Mouse (Mus musculus): ENCODE results near the gene Srgap2. TPM values are rescaled to one million over a fixed set of nuclear protein-coding genes. Genes with fewer than 3 reads are reported as not detected.

Gene Srgap2
- polyA plus RNA-seq, 1 experiment from 2014 or later: 17.1 TPM

- no peak overlapping the region for H3K9ac ChIP-seq (replicated peaks)
- 53% methylated on average over 4 of the region's 4 CpGs for WGBS
- no peaks in the 10 kb centered on the region for H3K27me3 ChIP-seq
- peaks cover 6% of the 10 kb centered on the region; the same call in 1 of the 2 replicates for H3K4me1 ChIP-seq (replicated peaks)
- H3K9me3 ChIP-seq: no peaks in the 10 kb centered on the region
- no peak for ATAC-seq (ENCODE audit: insufficient number of reproducible peaks, insufficient read depth, low FRiP score, low TSS enrichment, low read depth)
- H3K4me3 ChIP-seq (replicated peaks): no peak overlapping the region
- H3K4me2 ChIP-seq: no peak overlapping the region
- H3K36me3 ChIP-seq: no peaks in the 10 kb centered on the region
- H3K27ac ChIP-seq: no peak overlapping the region
These were observed 35.6 kb downstream of the Srgap2 start for GRCm38 (mm10) chr1:131491579-131491978.

GRCm38 (mm10) chr1:131489312-131489711, 37.8 kb downstream of the Srgap2 start:
- Histone ChIP-seq H3K9ac (replicated peaks) (no peak overlapping the region), H3K27me3 (no peaks in the 10 kb centered on the region), H3K9me3 (no peaks in the 10 kb centered on the region), H3K4me2 (no peak overlapping the region), H3K4me1 (replicated peaks) (0 out of 2 replicates have a peak, but pooled peaks cover 6% of the 10 kb centered on the region), H3K36me3 (no peaks in the 10 kb centered on the region), H3K27ac (no peak overlapping the region), H3K4me3 (replicated peaks) (no peak overlapping the region)
- ATAC-seq (ENCODE audit: insufficient number of reproducible peaks, insufficient read depth, low FRiP score, low TSS enrichment, low read depth): no peak
- WGBS: 93% methylated on average over 3 of the region's 3 CpGs

GRCm38 (mm10) chr1:131486094-131486850, 40.9 kb downstream of the Srgap2 start:
- ATAC-seq (ENCODE audit: insufficient number of reproducible peaks, insufficient read depth, low FRiP score, low TSS enrichment, low read depth): no peak
- no peaks in the 10 kb centered on the region for H3K27me3 ChIP-seq
- H3K4me2 ChIP-seq: no peak overlapping the region
- no peak overlapping the region for H3K9ac ChIP-seq (replicated peaks)
- H3K4me1 ChIP-seq (replicated peaks): 0 out of 2 replicates have a peak, but pooled peaks cover 2% of the 10 kb centered on the region
- no peaks in the 10 kb centered on the region for H3K36me3 ChIP-seq
- no peak overlapping the region for H3K4me3 ChIP-seq (replicated peaks)
- H3K27ac ChIP-seq: no peak overlapping the region
- 80% methylated on average over 5 of the region's 5 CpGs for WGBS
- H3K9me3 ChIP-seq: no peaks in the 10 kb centered on the region

GRCm38 (mm10) chr1:131482242-131482641, 44.9 kb downstream of the Srgap2 start:
- no peak for ATAC-seq (ENCODE audit: insufficient number of reproducible peaks, insufficient read depth, low FRiP score, low TSS enrichment, low read depth)
- Histone ChIP-seq H3K9ac (replicated peaks) (no peak overlapping the region), H3K4me2 (no peak overlapping the region), H3K9me3 (peaks cover 4% of the 10 kb centered on the region; the same call in 1 of the 2 replicates), H3K27me3 (no peaks in the 10 kb centered on the region), H3K4me3 (replicated peaks) (no peak overlapping the region), H3K4me1 (replicated peaks) (no peaks in the 10 kb centered on the region), H3K27ac (no peak overlapping the region), H3K36me3 (0 out of 2 replicates have a peak, but pooled peaks cover 3% of the 10 kb centered on the region)
- WGBS: 94% methylated on average over 3 of the region's 3 CpGs

- Histone ChIP-seq H3K27ac (no peak overlapping the region), H3K27me3 (no peaks in the 10 kb centered on the region), H3K9ac (replicated peaks) (no peak overlapping the region), H3K4me1 (replicated peaks) (no peaks in the 10 kb centered on the region), H3K9me3 (peaks cover 4% of the 10 kb centered on the region; the same call in 1 of the 2 replicates), H3K36me3 (0 out of 2 replicates have a peak, but pooled peaks cover 3% of the 10 kb centered on the region), H3K4me3 (replicated peaks) (no peak overlapping the region), H3K4me2 (no peak overlapping the region)
- no peak for ATAC-seq (ENCODE audit: insufficient number of reproducible peaks, insufficient read depth, low FRiP score, low TSS enrichment, low read depth)
These were observed 45.8 kb downstream of the Srgap2 start for GRCm38 (mm10) chr1:131481391-131481790.

- 83% methylated on average over 2 of the region's 2 CpGs for WGBS
- no peak for ATAC-seq (ENCODE audit: insufficient number of reproducible peaks, insufficient read depth, low FRiP score, low TSS enrichment, low read depth)
- Histone ChIP-seq H3K36me3 (0 out of 2 replicates have a peak, but pooled peaks cover 3% of the 10 kb centered on the region), H3K4me3 (replicated peaks) (no peak overlapping the region), H3K9ac (replicated peaks) (no peak overlapping the region), H3K4me2 (no peak overlapping the region), H3K4me1 (replicated peaks) (no peaks in the 10 kb centered on the region), H3K27me3 (no peaks in the 10 kb centered on the region), H3K9me3 (peaks cover 4% of the 10 kb centered on the region; the same call in 1 of the 2 replicates), H3K27ac (no peak overlapping the region)
These were observed 48.3 kb downstream of the Srgap2 start for GRCm38 (mm10) chr1:131478770-131479305.

- Histone ChIP-seq H3K9ac (replicated peaks) (no peak overlapping the region), H3K36me3 (0 out of 2 replicates have a peak, but pooled peaks cover 3% of the 10 kb centered on the region), H3K4me2 (no peak overlapping the region), H3K27me3 (no peaks in the 10 kb centered on the region), H3K4me1 (replicated peaks) (peaks cover 10% of the 10 kb centered on the region), H3K9me3 (peaks cover 4% of the 10 kb centered on the region; the same call in 1 of the 2 replicates), H3K27ac (no peak overlapping the region), H3K4me3 (replicated peaks) (no peak overlapping the region)
- ATAC-seq (ENCODE audit: insufficient number of reproducible peaks, insufficient read depth, low FRiP score, low TSS enrichment, low read depth): no peak
These were observed 51.8 kb downstream of the Srgap2 start for GRCm38 (mm10) chr1:131475306-131475705.

- H3K4me2 ChIP-seq: no peak overlapping the region
- H3K9me3 ChIP-seq: no peaks in the 10 kb centered on the region
- H3K4me3 ChIP-seq (replicated peaks): no peak overlapping the region
- no peak for ATAC-seq (ENCODE audit: insufficient number of reproducible peaks, insufficient read depth, low FRiP score, low TSS enrichment, low read depth)
- H3K4me1 ChIP-seq (replicated peaks): peaks cover 10% of the 10 kb centered on the region
- no peak overlapping the region for H3K9ac ChIP-seq (replicated peaks)
- no peak overlapping the region for H3K27ac ChIP-seq
- H3K27me3 ChIP-seq: no peaks in the 10 kb centered on the region
- no peaks in the 10 kb centered on the region for H3K36me3 ChIP-seq
These were observed 53.5 kb downstream of the Srgap2 start for GRCm38 (mm10) chr1:131473631-131474118.

GRCm38 (mm10) chr1:131470597-131470996, 56.6 kb downstream of the Srgap2 start:
- peaks cover 10% of the 10 kb centered on the region for H3K4me1 ChIP-seq (replicated peaks)

GRCm38 (mm10) chr1:131465855-131466254, 61.3 kb downstream of the Srgap2 start:
- no peak for ATAC-seq (ENCODE audit: insufficient number of reproducible peaks, insufficient read depth, low FRiP score, low TSS enrichment, low read depth)
- H3K9me3 ChIP-seq: no peaks in the 10 kb centered on the region
- no peak overlapping the region for H3K4me3 ChIP-seq (replicated peaks)
- H3K27ac ChIP-seq: no peak overlapping the region
- WGBS: 93% methylated on average over 4 of the region's 4 CpGs
- no peaks in the 10 kb centered on the region for H3K36me3 ChIP-seq
- no peak overlapping the region for H3K4me2 ChIP-seq
- H3K27me3 ChIP-seq: no peaks in the 10 kb centered on the region
- H3K4me1 ChIP-seq (replicated peaks): peaks cover 4% of the 10 kb centered on the region; the same call in 1 of the 2 replicates
- no peak overlapping the region for H3K9ac ChIP-seq (replicated peaks)

More at GRCm38 (mm10) chr1:131470597-131470996, 56.6 kb downstream of the Srgap2 start:
- ATAC-seq (ENCODE audit: insufficient number of reproducible peaks, insufficient read depth, low FRiP score, low TSS enrichment, low read depth): no peak
- Histone ChIP-seq H3K4me2 (no peak overlapping the region), H3K9me3 (no peaks in the 10 kb centered on the region), H3K27ac (no peak overlapping the region), H3K27me3 (no peaks in the 10 kb centered on the region), H3K4me3 (replicated peaks) (no peak overlapping the region), H3K36me3 (no peaks in the 10 kb centered on the region), H3K9ac (replicated peaks) (no peak overlapping the region)
- 83% methylated on average over 1 of the region's 1 CpGs for WGBS

GRCm38 (mm10) chr1:131463953-131464627, 63.1 kb downstream of the Srgap2 start:
- H3K9me3 ChIP-seq: no peaks in the 10 kb centered on the region

More at GRCm38 (mm10) chr1:131463953-131464627, 63.1 kb downstream of the Srgap2 start:
- no peak for ATAC-seq (ENCODE audit: insufficient number of reproducible peaks, insufficient read depth, low FRiP score, low TSS enrichment, low read depth)
- WGBS: 90% methylated on average over 6 of the region's 6 CpGs
- Histone ChIP-seq H3K27ac (no peak overlapping the region), H3K27me3 (no peaks in the 10 kb centered on the region), H3K4me3 (replicated peaks) (no peak overlapping the region), H3K9ac (replicated peaks) (no peak overlapping the region), H3K36me3 (no peaks in the 10 kb centered on the region), H3K4me2 (no peak overlapping the region), H3K4me1 (replicated peaks) (peaks cover 6% of the 10 kb centered on the region; the same call in 1 of the 2 replicates)

Measured in limb, embryonic 12.5 days (tissue).